Mouse (Mus musculus) MEL (cell line): Measurements from ENCODE around the gene Il4ra.

ENCODE experiments used
- CTCF ChIP-seq, 3 experiments: IDR thresholded peaks in 2 of 3; conservative IDR thresholded peaks in 1 of 3; 2 replicates each; pipeline ENCODE4 v1.5.1; 2011 to 2012; ENCODE audit warnings: low read length in 3 of 3, low read depth in 2 of 3, mild to moderate bottlenecking in 2 of 3, improper control_type of control experiment in 1 of 3, inconsistent platforms in 1 of 3, mixed read lengths in 1 of 3, moderate library complexity in 1 of 3; ENCODE audit not compliant: control insufficient read depth in 1 of 3, insufficient read depth in 1 of 3, poor library complexity in 1 of 3, severe bottlenecking in 1 of 3
- EP300 ChIP-seq, 2 experiments: IDR thresholded peaks; 2 replicates each; pipeline ENCODE4 v1.6.1; 2011; ENCODE audit warnings: improper control_type of control experiment in 2 of 2, low read length in 2 of 2, low read depth in 1 of 2, mild to moderate bottlenecking in 1 of 2
- POLR2A ChIP-seq, 2 experiments: IDR thresholded peaks; 2 replicates each; pipeline ENCODE4 v1.6.1; 2011 to 2012; ENCODE audit warnings: low read length in 2 of 2, mild to moderate bottlenecking in 2 of 2, control low read depth in 1 of 2, improper control_type of control experiment in 1 of 2, low read depth in 1 of 2, moderate library complexity in 1 of 2; ENCODE audit not compliant: control insufficient read depth in 1 of 2, insufficient read depth in 1 of 2, poor library complexity in 1 of 2

DNA sequence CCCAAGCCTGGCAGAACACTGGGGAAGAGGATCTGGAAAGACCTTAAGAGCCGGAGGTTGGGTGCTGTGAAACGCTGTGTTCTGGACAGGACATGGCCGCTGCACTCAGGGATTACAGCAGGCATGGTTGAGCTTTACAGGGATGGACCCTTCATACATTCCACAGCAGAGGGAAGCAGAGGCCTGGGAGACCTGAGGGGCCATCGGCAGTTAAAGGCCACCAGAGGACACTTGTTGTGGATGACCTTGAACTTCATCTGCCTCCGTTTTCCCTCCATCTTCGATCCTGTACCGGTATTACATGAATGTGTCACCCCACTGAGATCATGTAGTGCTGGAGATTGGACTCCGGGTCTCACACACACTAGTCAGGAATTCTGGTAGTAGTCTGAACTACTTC, 2.0 kb upstream of the Il4ra start:
- TF ChIP-seq CTCF (IDR thresholded peaks at IDR 0.05 in 2 of 3, conservative IDR thresholded peaks at IDR 0.05 in 1 of 3; ENCODE audit: control insufficient read depth in 1 of 3, insufficient read depth in 1 of 3, low read depth in 2 of 3, low read length in 3 of 3, poor library complexity in 1 of 3, severe bottlenecking in 1 of 3) (no peak), POLR2A (IDR thresholded peaks at IDR 0.05; ENCODE audit: control insufficient read depth in 1 of 2, insufficient read depth in 1 of 2, low read depth in 1 of 2, low read length in 2 of 2, poor library complexity in 1 of 2) (no peak), EP300 (IDR thresholded peaks at IDR 0.05; ENCODE audit: low read depth in 1 of 2, low read length in 2 of 2) (no peak)
